Mouse (Mus musculus) spleen, postnatal 4 days (tissue): ENCODE results near the gene Ldlrad3.

Experiments used
- DNase-seq, 2 experiments: peaks; one replicate each; pipeline ENCODE4 v3.0.0; 2022; ENCODE audit warnings: low spot score in 2 of 2

Ldlrad3 gene

GRCm38 (mm10) chr2:102038229-102038894 is 147.8 kb downstream of the Ldlrad3 start:
- DNase-seq: no peak

- DNase-seq: peak in 1 of 2 experiments; percentile 14
Measured at GRCm38 (mm10) chr2:102036665-102037511, 149.3 kb downstream of the Ldlrad3 start.

DNA sequence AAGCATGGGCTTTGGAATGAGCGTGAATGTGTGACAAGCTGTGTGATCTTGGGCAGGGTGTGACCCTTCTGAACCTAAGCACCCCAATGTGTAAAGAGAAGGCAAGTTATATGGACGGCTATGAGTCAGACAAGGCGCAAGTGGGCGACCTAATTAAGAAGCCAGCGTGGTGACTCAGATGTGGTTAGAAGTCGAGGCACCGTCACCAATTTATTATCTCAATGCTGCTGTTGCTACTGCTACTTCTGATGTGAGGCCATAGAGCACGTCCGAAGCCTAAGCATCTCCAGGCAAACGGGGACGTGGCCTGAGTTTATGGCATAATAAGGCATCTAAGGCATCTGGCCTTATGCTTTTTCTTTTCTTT is 151.7 kb downstream of the Ldlrad3 start:
- no peak for DNase-seq

DNA sequence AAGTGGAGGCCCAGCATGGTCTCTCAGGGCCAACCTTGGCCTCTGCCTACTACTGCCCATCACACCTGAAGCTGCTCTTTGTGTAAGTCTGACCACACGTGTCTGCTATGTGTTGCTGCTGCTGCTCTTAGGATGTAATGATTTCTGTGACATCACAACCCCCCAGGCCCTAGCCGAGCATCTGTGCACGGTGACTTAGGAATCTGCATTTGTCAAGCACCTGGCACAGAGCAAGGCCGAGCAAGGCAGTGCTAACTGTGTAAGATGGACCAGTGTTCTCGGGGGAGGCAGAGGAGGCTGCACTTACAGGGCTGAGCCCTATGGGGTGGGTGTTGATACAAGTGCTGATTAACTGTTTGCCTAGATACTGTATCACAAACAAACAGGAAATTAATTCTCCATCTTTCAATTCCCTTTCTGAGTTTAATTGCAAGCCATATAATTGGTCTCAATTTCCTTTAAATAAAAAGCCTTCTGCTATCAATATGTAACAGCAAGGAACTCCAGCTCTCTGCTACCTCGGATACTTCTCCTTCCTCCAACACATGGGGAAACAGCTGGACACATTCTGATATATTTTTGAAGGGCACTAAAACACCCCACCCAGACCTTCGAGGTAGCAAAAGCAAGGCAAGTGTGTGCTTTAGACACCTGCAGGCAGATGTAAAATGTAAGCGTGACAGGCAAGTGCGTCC is 152.2 kb downstream of the Ldlrad3 start:
- DNase-seq: no peak

- DNase-seq: peak in 1 of 2 experiments; percentile 17
Measured at GRCm38 (mm10) chr2:102032713-102033343, 153.4 kb downstream of the Ldlrad3 start.

DNA sequence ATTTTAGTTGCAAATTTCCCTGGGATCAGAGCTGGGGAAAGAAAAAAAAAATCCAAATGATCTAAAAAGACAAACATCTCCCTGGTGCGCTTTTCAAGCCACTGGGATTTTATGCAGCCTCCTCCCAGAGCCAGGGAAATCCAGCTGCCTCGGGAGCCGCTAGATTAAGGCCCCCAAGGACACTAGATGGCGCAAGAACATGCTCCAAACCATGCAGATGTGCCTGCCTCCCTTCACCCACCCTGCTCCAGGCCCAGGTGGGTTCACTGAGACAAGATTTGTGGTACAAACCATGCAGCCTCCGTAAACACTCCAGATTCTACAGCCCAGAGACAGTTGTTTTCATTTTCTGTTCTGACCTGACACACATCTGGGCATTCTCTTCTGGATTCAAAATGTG is 155.5 kb downstream of the Ldlrad3 start:
- peak in 1 of 2 experiments; percentile 45 for DNase-seq

GRCm38 (mm10) chr2:102030152-102030551 is 156.0 kb downstream of the Ldlrad3 start:
- DNase-seq: no peak

- no peak for DNase-seq
Measured at GRCm38 (mm10) chr2:102029682-102030081, 156.5 kb downstream of the Ldlrad3 start.

- DNase-seq: no peak
Measured at GRCm38 (mm10) chr2:102027265-102027664, 158.9 kb downstream of the Ldlrad3 start.

DNA sequence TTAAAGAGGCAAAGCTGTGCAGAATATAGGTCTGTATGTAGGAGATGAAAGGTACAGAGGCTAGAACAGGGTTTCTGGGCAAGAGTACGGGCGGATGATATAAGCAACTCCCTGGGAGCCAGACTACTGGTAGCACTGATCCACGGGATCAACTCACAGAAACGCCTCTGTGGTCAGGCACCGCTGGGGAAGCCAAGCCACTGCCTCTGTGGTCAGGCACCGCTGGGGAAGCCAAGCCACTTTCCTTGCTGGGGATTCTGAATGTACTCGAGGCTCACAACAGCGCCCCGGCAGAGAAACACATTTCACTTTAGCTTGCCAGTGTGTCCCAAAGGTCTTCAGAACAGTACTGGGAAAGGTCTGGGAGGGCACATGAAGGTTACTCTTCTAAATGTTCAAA is 160.0 kb downstream of the Ldlrad3 start:
- no peak for DNase-seq

DNA sequence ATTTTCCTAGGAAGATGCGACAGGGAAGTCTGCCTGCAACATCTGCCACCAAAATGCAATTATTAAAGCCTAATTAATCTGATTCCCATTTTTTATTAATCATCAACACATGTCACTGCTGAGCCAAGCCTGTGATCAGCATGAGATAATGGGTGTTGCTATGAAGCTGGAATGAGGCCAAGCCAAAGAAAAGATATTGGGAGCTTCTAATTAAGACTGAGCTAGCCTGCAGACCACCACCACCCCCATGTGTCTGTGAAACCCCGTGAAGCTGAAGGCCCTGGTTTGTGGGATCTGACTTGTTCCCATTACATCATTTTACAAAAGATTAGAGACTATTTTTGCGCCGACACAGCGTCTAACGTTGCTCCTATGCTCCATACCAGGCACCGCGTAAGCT is 161.7 kb downstream of the Ldlrad3 start:
- no peak for DNase-seq

DNA sequence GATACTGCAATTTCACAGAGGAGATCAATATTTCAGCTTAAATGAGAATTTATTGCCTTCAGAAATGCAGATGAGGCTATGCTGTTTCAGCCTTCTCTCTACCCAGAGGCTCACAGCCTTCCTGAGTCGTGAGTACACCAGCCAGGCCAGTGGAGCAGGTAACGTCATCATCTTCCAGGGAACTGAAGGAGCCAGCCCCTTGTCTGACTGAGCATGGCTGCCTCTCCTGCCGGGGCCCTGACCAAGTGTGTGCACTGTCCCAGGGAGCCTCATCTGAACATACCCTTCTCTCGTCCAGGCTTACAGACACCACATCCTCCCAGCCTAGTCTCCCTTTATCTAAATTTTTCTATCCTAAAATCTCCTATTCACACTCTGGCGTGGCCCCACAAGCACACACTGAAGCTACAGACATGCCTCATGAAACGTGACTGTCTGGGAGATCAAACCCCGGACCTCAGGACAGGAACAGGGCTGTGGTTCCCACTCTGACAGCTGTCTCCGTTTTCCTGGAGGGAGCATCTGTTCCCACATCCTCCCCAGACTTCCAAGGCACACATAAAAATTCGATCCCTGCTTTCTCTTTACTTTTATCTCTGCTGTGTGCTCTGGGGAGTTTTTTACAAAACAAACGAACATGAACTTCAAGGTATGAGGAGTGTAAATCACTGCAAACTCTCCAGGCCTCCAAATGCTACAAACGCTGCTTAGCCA is 164.7 kb downstream of the Ldlrad3 start:
- DNase-seq: no peak

- no peak for DNase-seq
Measured at GRCm38 (mm10) chr2:102020546-102020945, 165.6 kb downstream of the Ldlrad3 start.

DNA sequence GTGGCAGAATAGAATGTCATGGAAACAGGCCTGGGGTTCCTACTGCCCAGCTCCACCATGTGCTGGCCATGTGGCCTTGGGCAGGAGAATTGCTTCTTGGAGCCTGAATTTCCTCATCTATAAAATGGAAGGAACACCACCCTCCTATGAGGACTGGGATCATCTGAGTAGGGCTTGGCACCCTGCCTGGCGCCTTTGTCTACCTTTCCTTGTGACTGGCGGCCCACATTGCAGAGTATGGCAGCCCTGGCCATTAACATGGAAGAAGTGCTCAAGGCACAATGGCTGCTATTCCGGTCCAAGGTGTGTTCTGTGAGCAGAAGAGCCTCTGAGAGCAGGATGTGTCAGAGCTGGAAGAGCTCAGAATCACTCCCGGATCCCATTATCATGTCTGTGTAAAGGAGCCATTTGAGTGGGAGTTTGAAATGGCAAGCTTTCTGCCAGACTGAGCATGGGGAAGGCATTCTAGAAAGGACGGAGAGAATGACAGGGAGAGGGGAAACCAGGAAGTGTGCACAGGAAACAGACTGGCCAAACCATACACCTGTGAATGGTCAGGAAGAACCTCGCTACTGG is 171.6 kb downstream of the Ldlrad3 start:
- no peak for DNase-seq

- DNase-seq: no peak
Measured at GRCm38 (mm10) chr2:102011311-102011975, 174.7 kb downstream of the Ldlrad3 start.

DNA sequence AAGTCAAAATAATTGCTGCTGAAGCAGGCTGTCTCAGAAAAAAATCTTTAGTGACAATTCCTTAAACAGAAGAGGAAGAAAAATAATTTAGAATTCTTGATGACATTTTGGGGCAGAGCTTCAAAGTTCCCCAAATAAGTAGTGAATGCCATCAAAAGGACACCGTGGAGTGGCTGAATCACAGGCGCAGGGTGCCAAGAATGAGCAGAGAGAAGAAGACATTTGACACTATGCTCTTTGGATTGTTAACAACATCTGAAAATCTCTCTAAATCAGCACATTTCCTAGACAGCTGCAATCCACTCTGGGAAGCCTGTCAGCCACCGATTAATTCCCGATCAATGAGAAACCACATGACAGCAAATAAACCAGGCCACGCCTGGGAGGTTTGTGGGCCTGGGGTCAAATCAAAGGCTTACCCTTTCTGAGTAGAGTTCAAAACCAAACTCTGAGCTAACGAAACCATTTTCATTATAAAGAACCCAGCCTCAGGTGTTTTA is 176.4 kb downstream of the Ldlrad3 start:
- DNase-seq: no peak

DNA sequence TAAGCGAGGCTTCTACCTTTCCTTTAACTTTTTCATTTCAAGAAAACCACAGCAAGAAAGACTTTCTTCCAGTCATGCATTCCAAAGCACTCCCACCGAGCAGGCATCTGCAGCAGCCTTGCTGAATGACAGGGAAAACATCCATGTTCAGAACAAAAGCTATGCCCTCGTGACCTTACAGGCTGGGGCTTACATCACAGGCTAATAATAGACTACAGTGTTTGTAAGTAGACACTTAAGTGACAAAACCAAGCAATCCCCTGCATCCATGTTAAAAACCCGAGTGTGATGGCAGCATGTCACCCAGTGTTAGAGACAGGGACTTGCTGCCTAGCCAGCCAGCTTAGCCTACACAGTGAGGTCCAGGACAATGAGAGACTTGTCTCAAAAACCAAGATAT is 180.0 kb downstream of the Ldlrad3 start:
- no peak for DNase-seq

- DNase-seq: no peak
Measured at GRCm38 (mm10) chr2:102005377-102006007, 180.7 kb downstream of the Ldlrad3 start.

GRCm38 (mm10) chr2:102003776-102004264 is 182.4 kb downstream of the Ldlrad3 start:
- DNase-seq: no peak
